Mouse (Mus musculus) small intestine, adult 2 months (tissue): ENCODE results near the gene Adad2. TPM values are rescaled to one million over a fixed set of nuclear protein-coding genes. Genes with fewer than 3 reads are reported as not detected.
A peak's percentile ranks its signal among the peaks of the same experiment; 100 is the strongest.

Source experiments
- H3K27ac ChIP-seq: fragments of 200-500 bp; 2 replicates; pipeline ENCODE4 v1.5.1; 2012; ENCODE audit warnings: low read depth, low read length, control low read depth, inconsistent platforms; ENCODE audit not compliant: insufficient read depth
- H3K27me3 ChIP-seq: fragments of 200-500 bp; 2 replicates; pipeline ENCODE4 v1.6.1; 2012; ENCODE audit warnings: mild to moderate bottlenecking, moderate library complexity, low read length, inconsistent platforms; ENCODE audit not compliant: control insufficient read depth, insufficient read depth
- H3K36me3 ChIP-seq: fragments of 200-500 bp; 2 replicates; pipeline ENCODE4 v1.6.1; 2012; ENCODE audit warnings: mild to moderate bottlenecking, low read length, control low read depth, inconsistent platforms; ENCODE audit not compliant: control insufficient read depth, insufficient read depth
- H3K4me1 ChIP-seq: fragments of 200-500 bp; 2 replicates; pipeline ENCODE4 v1.6.1; 2012; ENCODE audit warnings: low read length, inconsistent platforms, mixed read lengths; ENCODE audit not compliant: control insufficient read depth, insufficient read depth, insufficient read length
- H3K4me3 ChIP-seq: fragments of 200-500 bp; 2 replicates; pipeline ENCODE4 v1.5.1; 2012; ENCODE audit warnings: low read depth, mild to moderate bottlenecking, control low read depth, inconsistent platforms, low read length, moderate library complexity
- CTCF ChIP-seq: fragments of 200-500 bp; IDR thresholded peaks from 2 replicates; pipeline ENCODE4 v1.5.1; 2012; ENCODE audit warnings: low read depth, mild to moderate bottlenecking, control low read depth, inconsistent platforms, low read length, moderate library complexity, mixed read lengths; ENCODE audit not compliant: insufficient replicate concordance, insufficient read length; ENCODE audit errors: extremely low read depth
- POLR2A ChIP-seq: fragments of 200-500 bp; IDR thresholded peaks from 2 replicates; pipeline ENCODE4 v1.6.1; 2012; ENCODE audit warnings: low read depth, mild to moderate bottlenecking, control low read depth, inconsistent platforms, low read length, moderate library complexity
- WGBS: fragments of 180-500 bp; shearing (Covaris S2); methylation state at CpG from one replicate; pipeline ENCODE4 v1.1.7; 2018; 5-methylcytosine and 5-hydroxymethylcytosine counted together
- polyA plus RNA-seq: library from polyadenylated mRNA; depleted of rRNA; stranded (reverse); fragments of >200 nt; gene quantifications from 2 replicates; pipeline ENCODE4 v1.2.3, GENCODE M21; 2012

The Adad2 gene
- polyA plus RNA-seq, 1 experiment: 0.96 TPM

- peak within 1 kb of the TSS; percentile 81 for H3K27ac ChIP-seq
- 0 out of 2 replicates have a peak, but pooled peaks cover 2% of the 10 kb centered on the region for H3K36me3 ChIP-seq
- TF ChIP-seq CTCF: no peak
- TF ChIP-seq POLR2A: peak; percentile 15; the same call in 1 of the 2 replicates
- peak within 1 kb of the TSS; percentile 89 for H3K4me3 ChIP-seq
- peaks cover 18% of the 10 kb centered on the region for H3K4me1 ChIP-seq
- no peaks in the 10 kb centered on the region for H3K27me3 ChIP-seq
- WGBS: under 1% methylated on average over 97 of the region's 97 CpGs
Measured at GRCm38 (mm10) chr8:119574437-119575365, 37.8 kb upstream of the Adad2 start, which contains the start of the genes Hsdl1 and Dnaaf1. Gene Hsdl1 (minus strand): TSS chr8:119575183. Gene Dnaaf1 (plus strand): TSS chr8:119575235.

- no peak overlapping the region for H3K27ac ChIP-seq
- peaks cover 23% of the 10 kb centered on the region for H3K4me1 ChIP-seq
- H3K36me3 ChIP-seq: 0 out of 2 replicates have a peak, but pooled peaks cover 2% of the 10 kb centered on the region
- WGBS: 2% methylated on average over 16 of the region's 16 CpGs
- H3K4me3 ChIP-seq: peak overlapping the region; percentile 89
- H3K27me3 ChIP-seq: no peaks in the 10 kb centered on the region
- no peak for TF ChIP-seq POLR2A
- no peak for TF ChIP-seq CTCF
Measured at GRCm38 (mm10) chr8:119575366-119575726, 37.2 kb upstream of the Adad2 start.

GRCm38 (mm10) chr8:119579096-119579495 is 33.5 kb upstream of the Adad2 start:
- Histone ChIP-seq H3K4me3 (no peak overlapping the region), H3K27ac (peak overlapping the region; percentile 89), H3K36me3 (no peaks in the 10 kb centered on the region), H3K27me3 (no peaks in the 10 kb centered on the region), H3K4me1 (peaks cover 21% of the 10 kb centered on the region)
- TF ChIP-seq CTCF (no peak), POLR2A (no peak)
- WGBS: 50% methylated on average over 13 of the region's 13 CpGs

- WGBS: 57% methylated on average over 5 of the region's 5 CpGs
- Histone ChIP-seq H3K4me1 (peaks cover 21% of the 10 kb centered on the region), H3K36me3 (no peaks in the 10 kb centered on the region), H3K27me3 (no peaks in the 10 kb centered on the region), H3K4me3 (no peak overlapping the region), H3K27ac (peak overlapping the region; percentile 5; the same call in 1 of the 2 replicates)
- TF ChIP-seq POLR2A (no peak), CTCF (no peak)
Measured at GRCm38 (mm10) chr8:119580441-119581161, 31.9 kb upstream of the Adad2 start.

- 16% methylated on average over 24 of the region's 24 CpGs for WGBS
- Histone ChIP-seq H3K36me3 (no peaks in the 10 kb centered on the region), H3K27ac (peak overlapping the region; percentile 69), H3K4me1 (peaks cover 12% of the 10 kb centered on the region; the same call in 1 of the 2 replicates), H3K27me3 (no peaks in the 10 kb centered on the region), H3K4me3 (peak overlapping the region; percentile 64)
- TF ChIP-seq CTCF (no peak), POLR2A (no peak)
Measured at GRCm38 (mm10) chr8:119585901-119586300, 26.6 kb upstream of the Adad2 start.

GRCm38 (mm10) chr8:119588321-119588720 is 24.2 kb upstream of the Adad2 start:
- Histone ChIP-seq H3K36me3 (no peaks in the 10 kb centered on the region), H3K27me3 (no peaks in the 10 kb centered on the region), H3K4me3 (no peak overlapping the region), H3K4me1 (peaks cover 25% of the 10 kb centered on the region), H3K27ac (no peak overlapping the region)
- no peak for TF ChIP-seq CTCF
- TF ChIP-seq POLR2A: no peak
- WGBS: 81% methylated on average over 4 of the region's 4 CpGs

GRCm38 (mm10) chr8:119588844-119589243 is 23.7 kb upstream of the Adad2 start:
- Histone ChIP-seq H3K27ac (no peak overlapping the region), H3K27me3 (no peaks in the 10 kb centered on the region), H3K4me1 (peaks cover 27% of the 10 kb centered on the region), H3K4me3 (no peak overlapping the region), H3K36me3 (no peaks in the 10 kb centered on the region)
- 71% methylated on average over 10 of the region's 10 CpGs for WGBS
- TF ChIP-seq POLR2A: no peak
- TF ChIP-seq CTCF: no peak
